Mouse (Mus musculus) lung, postnatal 0 days (tissue): ENCODE results near the gene Gpr4. TPM values are rescaled to one million over a fixed set of nuclear protein-coding genes. Genes with fewer than 3 reads are reported as not detected.

Experiments used
- ATAC-seq: fragments of 200-750 bp; cut with Nextera tagmentation; 2 replicates; pipeline ENCODE4 v1.8.0; 2017; ENCODE audit warnings: moderate library complexity
- DNase-seq: peaks from one replicate; pipeline ENCODE4 v3.0.0-alpha.2; 2016; ENCODE audit warnings: low spot score
- H3K27ac ChIP-seq: fragments of 300-500 bp; sonication (generic); 2 replicates; pipeline ENCODE4 v1.5.1; 2014; ENCODE audit warnings: antibody characterized with exemption, mild to moderate bottlenecking, low read length, mixed read lengths
- H3K27me3 ChIP-seq: fragments of 300-500 bp; sonication (generic); replicated peaks from 2 replicates; pipeline ENCODE4 v1.6.1; 2014; ENCODE audit warnings: low read length, mixed read lengths; ENCODE audit not compliant: insufficient read depth
- H3K36me3 ChIP-seq: fragments of 300-500 bp; sonication (generic); 2 replicates; pipeline ENCODE4 v1.6.1; 2014; ENCODE audit warnings: low read length, mixed read lengths; ENCODE audit not compliant: insufficient read depth
- H3K4me1 ChIP-seq: fragments of 300-500 bp; sonication (generic); 2 replicates; pipeline ENCODE4 v1.6.1; 2014; ENCODE audit warnings: antibody characterized with exemption, low read depth, low read length, mixed read lengths; ENCODE audit not compliant: insufficient read depth
- H3K4me2 ChIP-seq: fragments of 300-500 bp; sonication (generic); replicated peaks from 2 replicates; pipeline ENCODE4 v1.6.1; 2014; ENCODE audit warnings: low read depth, mild to moderate bottlenecking, low read length, moderate library complexity, mixed read lengths
- H3K4me3 ChIP-seq: fragments of 300-500 bp; sonication (generic); 2 replicates; pipeline ENCODE4 v1.5.1; 2014; ENCODE audit warnings: low read depth, low read length
- H3K9ac ChIP-seq: fragments of 300-500 bp; sonication (generic); replicated peaks from 2 replicates; pipeline ENCODE4 v1.6.1; 2014; ENCODE audit warnings: low read depth, mild to moderate bottlenecking
- H3K9me3 ChIP-seq: fragments of 300-500 bp; sonication (generic); 2 replicates; pipeline ENCODE4 v1.6.1; 2016; ENCODE audit warnings: low read length, mixed read lengths
- CTCF ChIP-seq: IDR thresholded peaks from 2 replicates; pipeline ENCODE4 v1.5.1; 2016; ENCODE audit warnings: antibody characterized with exemption, mild to moderate bottlenecking
- EP300 ChIP-seq: IDR thresholded peaks from 2 replicates; pipeline ENCODE4 v1.6.1; 2016; ENCODE audit warnings: antibody characterized with exemption, mild to moderate bottlenecking, control low read depth
- WGBS: fragments of 180-500 bp; shearing (Covaris S2); extraction: QIAGEN DNeasy Blood & Tissue Kit; methylation state at CpG from one replicate; pipeline ENCODE4 v1.1.7; 2014; 5-methylcytosine and 5-hydroxymethylcytosine counted together
- polyA plus RNA-seq: library from polyadenylated mRNA; unstranded; fragments of >200 nt; fragmentation: Nextera tagmentation; extraction: Ambion mirVana; gene quantifications from 2 replicates; pipeline ENCODE4 v1.2.1, GENCODE M21; 2015

The Gpr4 gene
- polyA plus RNA-seq, 1 experiment from 2014 or later: 2.7 TPM

DNA sequence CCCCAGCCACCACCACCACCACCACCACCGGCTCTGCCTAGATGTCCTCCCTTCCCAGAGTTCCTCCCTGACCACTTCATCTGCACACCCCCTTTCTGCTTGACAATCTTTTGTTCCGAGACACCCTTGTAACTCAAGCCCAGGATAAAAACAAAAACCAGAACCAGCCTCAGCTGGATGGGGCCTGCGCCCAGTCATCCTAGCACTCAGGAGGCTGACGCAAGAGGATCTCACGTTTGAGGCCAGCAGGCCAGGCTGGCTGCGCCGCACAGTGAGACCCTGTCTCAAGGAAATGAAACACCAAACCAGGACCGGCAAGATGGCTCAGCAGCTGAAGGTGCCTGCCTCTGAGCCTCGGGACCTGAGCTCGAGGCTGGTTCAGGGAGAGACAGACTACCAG, 54.7 kb downstream of the Gpr4 start:
- peaks cover 16% of the 10 kb centered on the region; the same call in 1 of the 2 replicates for H3K4me1 ChIP-seq
- peak; percentile 79 for DNase-seq
- H3K4me3 ChIP-seq: no peak overlapping the region
- peak overlapping the region; percentile 22; the same call in 1 of the 2 replicates for H3K4me2 ChIP-seq
- TF ChIP-seq EP300: no peak
- TF ChIP-seq CTCF: no peak
- H3K9ac ChIP-seq: no peak overlapping the region
- no peaks in the 10 kb centered on the region for H3K9me3 ChIP-seq
- no peaks in the 10 kb centered on the region for H3K27me3 ChIP-seq
- ATAC-seq: no peak
- H3K36me3 ChIP-seq: peaks cover 10% of the 10 kb centered on the region; the same call in 1 of the 2 replicates
- 31% methylated on average over 10 of the region's 10 CpGs for WGBS
- H3K27ac ChIP-seq: peak overlapping the region; percentile 72

DNA sequence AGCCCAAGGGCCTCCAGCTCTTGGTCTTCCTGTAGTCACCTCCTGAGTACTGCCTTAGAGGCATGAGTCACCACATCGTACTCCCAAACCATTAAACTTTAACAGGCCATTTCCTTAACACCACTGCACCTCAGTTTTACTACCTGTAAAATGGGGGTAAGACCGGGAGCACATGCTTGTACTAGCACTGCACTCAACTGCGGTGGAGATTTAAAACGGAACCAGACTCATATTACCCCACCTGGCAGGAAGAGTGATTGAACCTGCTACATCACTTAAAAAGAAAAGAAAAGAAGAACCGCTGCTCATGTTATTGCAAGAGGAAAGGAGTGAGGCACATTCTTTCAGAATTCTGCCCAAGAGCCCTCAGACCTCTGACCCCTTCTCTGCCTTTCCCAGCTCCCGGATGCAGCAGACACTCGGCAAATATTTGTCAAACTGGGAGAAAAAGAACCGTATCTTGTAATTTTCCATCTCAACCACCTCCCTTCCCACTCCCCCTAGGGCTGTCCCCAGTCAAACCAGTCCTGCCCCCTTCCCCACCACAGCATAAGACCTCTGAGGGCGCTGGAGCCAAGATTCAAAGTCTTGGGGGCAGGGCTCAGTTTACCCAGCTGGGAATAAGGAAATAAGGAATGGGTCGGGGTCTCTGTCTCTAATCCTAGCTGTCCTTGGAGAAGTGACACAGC, 56.8 kb downstream of the Gpr4 start:
- no peaks in the 10 kb centered on the region for H3K9me3 ChIP-seq
- H3K36me3 ChIP-seq: no peaks in the 10 kb centered on the region; the same call in 1 of the 2 replicates
- peaks cover 20% of the 10 kb centered on the region; the same call in 1 of the 2 replicates for H3K4me1 ChIP-seq
- 7% methylated on average over 10 of the region's 10 CpGs for WGBS
- H3K27ac ChIP-seq: peak overlapping the region; percentile 95
- H3K27me3 ChIP-seq: no peaks in the 10 kb centered on the region
- DNase-seq: peak; percentile 90
- H3K9ac ChIP-seq: peak overlapping the region; percentile 78
- TF ChIP-seq EP300 (no peak), CTCF (no peak)
- peak; percentile 39 for ATAC-seq
- peak overlapping the region; percentile 90 for H3K4me3 ChIP-seq
- H3K4me2 ChIP-seq: peak overlapping the region; percentile 91

- H3K9me3 ChIP-seq: no peaks in the 10 kb centered on the region
- H3K36me3 ChIP-seq: no peaks in the 10 kb centered on the region; the same call in 1 of the 2 replicates
- ATAC-seq (peak; percentile 77), DNase-seq (peak; percentile 95)
- peak overlapping the region; percentile 95 for H3K27ac ChIP-seq
- H3K27me3 ChIP-seq: no peaks in the 10 kb centered on the region
- H3K4me3 ChIP-seq: peak overlapping the region; percentile 90
- peak overlapping the region; percentile 78 for H3K9ac ChIP-seq
- H3K4me1 ChIP-seq: peaks cover 20% of the 10 kb centered on the region; the same call in 1 of the 2 replicates
- H3K4me2 ChIP-seq: peak overlapping the region; percentile 91
- WGBS: under 1% methylated on average over 16 of the region's 19 CpGs
- TF ChIP-seq EP300 (no peak), CTCF (no peak)
Observed at GRCm38 (mm10) chr7:19269721-19270441, 57.5 kb downstream of the Gpr4 start.

DNA sequence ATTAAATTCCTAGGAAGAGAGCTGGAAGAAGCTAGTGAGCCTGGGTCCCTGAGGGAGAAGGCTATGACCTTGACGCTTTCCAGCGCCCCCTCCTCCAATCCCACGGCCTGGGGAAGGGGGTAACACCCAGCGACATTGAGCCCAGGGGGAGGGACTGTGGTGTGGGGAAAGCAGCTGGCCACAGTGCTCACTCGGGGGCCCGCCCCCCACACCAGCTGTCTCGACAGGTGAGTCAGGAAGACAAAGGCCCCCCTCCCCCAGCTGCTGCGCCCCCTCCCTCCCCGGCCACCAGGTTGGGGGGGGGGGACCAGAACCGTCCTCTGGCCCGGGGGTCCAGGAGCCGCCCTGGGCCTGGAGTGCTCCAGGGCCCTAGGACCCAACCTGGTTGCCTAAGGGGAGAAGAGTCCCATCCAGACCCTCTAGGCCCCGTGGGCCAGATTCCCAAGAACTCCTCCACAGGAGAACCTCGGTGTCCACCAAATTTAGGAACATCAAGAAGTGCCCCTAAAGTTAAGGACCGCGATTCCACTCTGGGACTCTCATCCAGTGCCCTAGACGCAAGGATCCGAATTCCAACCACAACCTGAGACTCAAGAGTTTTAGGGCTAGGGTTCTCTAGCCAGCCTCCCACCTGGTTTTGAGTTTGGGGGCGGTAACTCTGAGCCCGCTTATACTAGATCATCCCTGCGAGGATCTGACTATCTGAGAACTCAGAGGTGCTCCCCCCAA, 58.3 kb downstream of the Gpr4 start:
- 0% methylated on average over 13 of the region's 21 CpGs for WGBS
- no peaks in the 10 kb centered on the region for H3K27me3 ChIP-seq
- no peak for TF ChIP-seq EP300
- no peak for TF ChIP-seq CTCF
- DNase-seq: peak; percentile 59
- peak overlapping the region; percentile 91 for H3K4me2 ChIP-seq
- no peaks in the 10 kb centered on the region for H3K36me3 ChIP-seq
- H3K4me1 ChIP-seq: peaks cover 17% of the 10 kb centered on the region; the same call in 1 of the 2 replicates
- H3K27ac ChIP-seq: peak overlapping the region; percentile 95
- H3K9me3 ChIP-seq: no peaks in the 10 kb centered on the region
- ATAC-seq: no peak
- H3K4me3 ChIP-seq: peak overlapping the region; percentile 90
- H3K9ac ChIP-seq: peak overlapping the region; percentile 78

GRCm38 (mm10) chr7:19271238-19272172, 59.2 kb downstream of the Gpr4 start, which contains the start of gene Vasp:
Vasp (minus strand) TSS chr7:19271817.
- no peaks in the 10 kb centered on the region for H3K9me3 ChIP-seq
- WGBS: 2% methylated on average over 46 of the region's 62 CpGs
- TF ChIP-seq CTCF (peak; percentile 29), EP300 (peak; percentile 60)
- DNase-seq (peak; percentile 93), ATAC-seq (peak; percentile 54)
- peak within 1 kb of the TSS; percentile 90 for H3K4me3 ChIP-seq
- peak within 1 kb of the TSS; percentile 78 for H3K9ac ChIP-seq
- peak within 1 kb of the TSS; percentile 95 for H3K27ac ChIP-seq
- H3K36me3 ChIP-seq: no peaks in the 10 kb centered on the region
- peaks cover 10% of the 10 kb centered on the region; the same call in 1 of the 2 replicates for H3K4me1 ChIP-seq
- no peaks in the 10 kb centered on the region for H3K27me3 ChIP-seq
- H3K4me2 ChIP-seq: peak within 1 kb of the TSS; percentile 91
